Mouse (Mus musculus) liver, embryonic 16.5 days (tissue): ENCODE measurements around the gene Susd4. TPM values are rescaled to one million over a fixed set of nuclear protein-coding genes. Genes with fewer than 3 reads are reported as not detected.

ENCODE experiments used
- ATAC-seq: fragments of 200-750 bp; cut with Nextera tagmentation; 2 replicates; pipeline ENCODE4 v1.8.0; 2017; ENCODE audit warnings: low read depth, mild to moderate bottlenecking, moderate number of reproducible peaks, moderate library complexity
- H3K27ac ChIP-seq: fragments of 300-500 bp; sonication (generic); 2 replicates; pipeline ENCODE4 v1.5.1; 2014; ENCODE audit warnings: mild to moderate bottlenecking, low read length
- H3K27me3 ChIP-seq: fragments of 300-500 bp; sonication (generic); 2 replicates; pipeline ENCODE4 v1.6.1; 2014; ENCODE audit warnings: low read depth, low read length, mixed read lengths; ENCODE audit not compliant: control insufficient read depth, insufficient read depth
- H3K36me3 ChIP-seq: fragments of 300-500 bp; sonication (generic); 2 replicates; pipeline ENCODE4 v1.6.1; 2014; ENCODE audit warnings: mild to moderate bottlenecking; ENCODE audit not compliant: control insufficient read depth, insufficient read depth
- H3K4me1 ChIP-seq: fragments of 300-500 bp; sonication (generic); 2 replicates; pipeline ENCODE4 v1.6.1; 2014; ENCODE audit warnings: low read depth, low read length, mixed read lengths; ENCODE audit not compliant: control insufficient read depth
- H3K4me2 ChIP-seq: fragments of 300-500 bp; sonication (generic); 2 replicates; pipeline ENCODE4 v1.6.1; 2014; ENCODE audit warnings: low read depth, low read length, mixed read lengths
- H3K4me3 ChIP-seq: fragments of 300-500 bp; sonication (generic); 2 replicates; pipeline ENCODE4 v1.5.1; 2014; ENCODE audit warnings: low read depth, mild to moderate bottlenecking, low read length
- H3K9ac ChIP-seq: fragments of 300-500 bp; sonication (generic); 2 replicates; pipeline ENCODE4 v1.6.1; 2014; ENCODE audit warnings: low read depth, low read length
- H3K9me3 ChIP-seq: fragments of 300-500 bp; sonication (generic); replicated peaks from 2 replicates; pipeline ENCODE4 v1.6.1; 2016; ENCODE audit warnings: low read length; ENCODE audit not compliant: control insufficient read depth
- WGBS: fragments of 180-500 bp; shearing (Covaris S2); extraction: QIAGEN DNeasy Blood & Tissue Kit; methylation state at CpG from one replicate; pipeline ENCODE4 v1.1.7; 2014; ENCODE audit not compliant: insufficient replicate concordance; 5-methylcytosine and 5-hydroxymethylcytosine counted together
- polyA plus RNA-seq: library from polyadenylated mRNA; unstranded; fragments of >200 nt; fragmentation: Nextera tagmentation; extraction: Ambion mirVana; gene quantifications from 2 replicates; pipeline ENCODE4 v1.2.1, GENCODE M21; 2015

The Susd4 gene
- polyA plus RNA-seq, 1 experiment from 2014 or later = 0.73 TPM

- H3K4me2 ChIP-seq = no peak overlapping the region
- no peaks in the 10 kb centered on the region for H3K36me3 ChIP-seq
- H3K27me3 ChIP-seq = no peaks in the 10 kb centered on the region
- no peak overlapping the region for H3K4me3 ChIP-seq
- no peak overlapping the region for H3K27ac ChIP-seq
- ATAC-seq = no peak
- no peaks in the 10 kb centered on the region for H3K4me1 ChIP-seq
- no peaks in the 10 kb centered on the region for H3K9me3 ChIP-seq
- no peak overlapping the region for H3K9ac ChIP-seq
- 71% methylated on average over 21 of the region's 21 CpGs for WGBS
Measured at GRCm38 (mm10) chr1:182823723-182824421, 60.2 kb downstream of the Susd4 start.

- no peaks in the 10 kb centered on the region for H3K27me3 ChIP-seq
- WGBS = 43% methylated on average over 3 of the region's 3 CpGs
- no peaks in the 10 kb centered on the region for H3K9me3 ChIP-seq
- H3K4me3 ChIP-seq = no peak overlapping the region
- no peaks in the 10 kb centered on the region for H3K36me3 ChIP-seq
- H3K9ac ChIP-seq = no peak overlapping the region
- no peaks in the 10 kb centered on the region; the same call in 1 of the 2 replicates for H3K4me1 ChIP-seq
- no peak overlapping the region for H3K27ac ChIP-seq
- no peak for ATAC-seq
- H3K4me2 ChIP-seq = no peak overlapping the region
Measured at GRCm38 (mm10) chr1:182826557-182826956, 62.9 kb downstream of the Susd4 start.

GRCm38 (mm10) chr1:182838061-182838460 lies 74.4 kb downstream of the Susd4 start:
- Histone ChIP-seq H3K36me3 (no peaks in the 10 kb centered on the region), H3K9me3 (no peaks in the 10 kb centered on the region), H3K4me3 (no peak overlapping the region), H3K9ac (no peak overlapping the region), H3K27ac (no peak overlapping the region), H3K4me1 (no peaks in the 10 kb centered on the region), H3K27me3 (no peaks in the 10 kb centered on the region), H3K4me2 (no peak overlapping the region)
- ATAC-seq = no peak
- 74% methylated on average over 6 of the region's 6 CpGs for WGBS

GRCm38 (mm10) chr1:182839332-182839929 lies 75.8 kb downstream of the Susd4 start:
- H3K36me3 ChIP-seq = no peaks in the 10 kb centered on the region
- no peaks in the 10 kb centered on the region for H3K9me3 ChIP-seq
- no peak overlapping the region for H3K4me2 ChIP-seq
- H3K27me3 ChIP-seq = no peaks in the 10 kb centered on the region
- no peak overlapping the region for H3K27ac ChIP-seq
- WGBS = 51% methylated on average over 4 of the region's 4 CpGs
- ATAC-seq = no peak
- no peak overlapping the region for H3K4me3 ChIP-seq
- no peaks in the 10 kb centered on the region for H3K4me1 ChIP-seq
- no peak overlapping the region for H3K9ac ChIP-seq

- Histone ChIP-seq H3K27me3 (no peaks in the 10 kb centered on the region), H3K4me2 (no peak overlapping the region), H3K4me3 (no peak overlapping the region), H3K9me3 (no peaks in the 10 kb centered on the region), H3K27ac (no peak overlapping the region), H3K36me3 (no peaks in the 10 kb centered on the region), H3K9ac (no peak overlapping the region), H3K4me1 (no peaks in the 10 kb centered on the region)
- ATAC-seq = no peak
- 36% methylated on average over 6 of the region's 6 CpGs for WGBS
Measured at GRCm38 (mm10) chr1:182840011-182840410, 76.4 kb downstream of the Susd4 start.

- no peaks in the 10 kb centered on the region for H3K9me3 ChIP-seq
- H3K4me3 ChIP-seq = no peak overlapping the region
- no peak overlapping the region for H3K27ac ChIP-seq
- no peak overlapping the region for H3K4me2 ChIP-seq
- H3K9ac ChIP-seq = no peak overlapping the region
- H3K36me3 ChIP-seq = no peaks in the 10 kb centered on the region
- no peaks in the 10 kb centered on the region for H3K27me3 ChIP-seq
- 67% methylated on average over 6 of the region's 6 CpGs for WGBS
- no peak for ATAC-seq
- H3K4me1 ChIP-seq = no peaks in the 10 kb centered on the region
Measured at GRCm38 (mm10) chr1:182840606-182841005, 76.9 kb downstream of the Susd4 start.

DNA sequence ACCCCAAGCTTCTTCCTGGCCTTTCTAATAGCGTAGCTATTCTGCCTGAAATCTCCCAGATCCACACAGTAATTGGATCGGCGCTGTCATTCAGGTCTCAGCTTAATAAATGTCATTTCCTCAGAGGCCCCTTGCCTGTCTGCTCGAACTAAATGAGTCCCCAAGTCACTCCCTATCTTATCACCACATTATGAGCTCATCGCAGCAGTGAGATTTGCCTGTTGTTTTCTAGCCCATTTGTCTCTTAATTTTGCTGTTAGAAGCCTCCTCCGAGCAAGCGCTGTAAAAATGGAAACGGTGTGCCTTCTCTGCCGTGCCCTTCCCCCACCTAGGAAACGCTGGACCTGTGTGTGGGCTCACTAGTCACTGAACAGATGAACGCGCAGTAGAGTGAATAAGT lies 85.9 kb downstream of the Susd4 start:
- H3K9ac ChIP-seq = no peak overlapping the region
- no peak overlapping the region for H3K4me3 ChIP-seq
- no peaks in the 10 kb centered on the region for H3K9me3 ChIP-seq
- no peak for ATAC-seq
- H3K36me3 ChIP-seq = no peaks in the 10 kb centered on the region
- no peaks in the 10 kb centered on the region for H3K27me3 ChIP-seq
- H3K4me1 ChIP-seq = no peaks in the 10 kb centered on the region
- WGBS = 55% methylated on average over 12 of the region's 12 CpGs
- no peak overlapping the region for H3K27ac ChIP-seq
- H3K4me2 ChIP-seq = no peak overlapping the region

DNA sequence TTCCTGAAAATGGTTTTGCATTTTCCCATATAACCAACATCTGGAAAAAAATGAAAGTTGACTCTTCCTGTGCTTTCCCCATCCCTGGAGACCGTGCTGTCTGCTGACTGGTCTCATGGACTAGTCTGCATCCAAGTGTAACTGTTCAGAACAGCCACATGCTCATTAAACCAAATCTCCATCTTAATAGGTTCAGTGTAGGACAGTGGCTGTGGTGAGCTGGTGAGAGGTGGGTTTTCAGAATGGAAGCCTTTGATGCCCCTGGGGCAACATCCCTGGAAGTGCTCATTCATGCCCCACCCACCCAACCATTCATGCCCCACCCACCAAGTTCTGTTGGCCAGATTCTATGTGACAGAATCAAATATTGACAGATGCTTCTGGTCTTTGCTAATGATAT lies 86.4 kb downstream of the Susd4 start:
- H3K27ac ChIP-seq = no peak overlapping the region
- H3K9ac ChIP-seq = no peak overlapping the region
- H3K9me3 ChIP-seq = no peaks in the 10 kb centered on the region
- no peaks in the 10 kb centered on the region for H3K27me3 ChIP-seq
- no peak overlapping the region for H3K4me3 ChIP-seq
- H3K36me3 ChIP-seq = no peaks in the 10 kb centered on the region
- no peak for ATAC-seq
- H3K4me1 ChIP-seq = no peaks in the 10 kb centered on the region
- 68% methylated on average over 1 of the region's 1 CpGs for WGBS
- no peak overlapping the region for H3K4me2 ChIP-seq

- no peak for ATAC-seq
- WGBS = 48% methylated on average over 6 of the region's 6 CpGs
- H3K9me3 ChIP-seq = no peaks in the 10 kb centered on the region
Measured at GRCm38 (mm10) chr1:182852158-182852557, 88.5 kb downstream of the Susd4 start.

More at GRCm38 (mm10) chr1:182852158-182852557, 88.5 kb downstream of the Susd4 start:
- Histone ChIP-seq H3K27me3 (no peaks in the 10 kb centered on the region), H3K9ac (no peak overlapping the region), H3K4me3 (no peak overlapping the region), H3K4me1 (no peaks in the 10 kb centered on the region), H3K4me2 (no peak overlapping the region), H3K36me3 (no peaks in the 10 kb centered on the region), H3K27ac (no peak overlapping the region)
